Mouse (Mus musculus) myocyte (in vitro differentiated cells): Measurements from ENCODE around the gene Prcc. TPM values are rescaled to one million over a fixed set of nuclear protein-coding genes. Genes with fewer than 3 reads are reported as not detected.

Experiments
- H3K27me3 ChIP-seq: one replicate; pipeline ENCODE4 v1.6.1; 2011; ENCODE audit not compliant: control insufficient read depth, insufficient read depth, insufficient read length
- H3K36me3 ChIP-seq: one replicate; pipeline ENCODE4 v1.6.1; 2011; ENCODE audit not compliant: control insufficient read depth, insufficient read depth
- H3K4me2 ChIP-seq: one replicate; pipeline ENCODE4 v1.6.1; 2011; ENCODE audit warnings: low read depth, control low read depth
- H3K4me3 ChIP-seq: one replicate; pipeline ENCODE4 v1.5.1; 2011; ENCODE audit warnings: mild to moderate bottlenecking, control low read depth, moderate library complexity
- H3K79me2 ChIP-seq: one replicate; pipeline ENCODE4 v1.6.1; 2011; ENCODE audit not compliant: control insufficient read depth, insufficient read depth
- H3ac ChIP-seq: one replicate; pipeline ENCODE4 v1.6.1; 2011; ENCODE audit not compliant: control insufficient read depth, insufficient read length
- CEBPB ChIP-seq: IDR thresholded peaks from 2 replicates; pipeline ENCODE4 v1.6.1; 2011; ENCODE audit warnings: mild to moderate bottlenecking, moderate library complexity; ENCODE audit not compliant: poor library complexity, insufficient read depth, severe bottlenecking
- E2F4 ChIP-seq: IDR thresholded peaks from one replicate; pipeline ENCODE4 v1.6.1; 2011; ENCODE audit warnings: mild to moderate bottlenecking, control low read depth, moderate library complexity; ENCODE audit not compliant: insufficient read depth
- MAX ChIP-seq: IDR thresholded peaks from one replicate; pipeline ENCODE4 v1.6.1; 2011; ENCODE audit warnings: low read depth, mild to moderate bottlenecking, control low read depth
- MYOD1 ChIP-seq, 3 experiments: IDR thresholded peaks; one replicate each; pipeline ENCODE4 v1.6.1; 2011; ENCODE audit warnings: control low read depth in 2 of 3, low read depth in 2 of 3, mild to moderate bottlenecking in 2 of 3, moderate library complexity in 1 of 3; ENCODE audit not compliant: insufficient read length in 2 of 3, control insufficient read depth in 1 of 3
- MYOG ChIP-seq, 3 experiments: IDR thresholded peaks; one replicate each; pipeline ENCODE4 v1.6.1; 2011; ENCODE audit warnings: control low read depth in 2 of 3, low read depth in 2 of 3, mild to moderate bottlenecking in 2 of 3; ENCODE audit not compliant: insufficient read length in 2 of 3, control insufficient read depth in 1 of 3, insufficient read depth in 1 of 3
- POLR2A ChIP-seq: IDR thresholded peaks from one replicate; pipeline ENCODE4 v1.6.1; 2011; ENCODE audit warnings: low read depth, mild to moderate bottlenecking, control low read depth, moderate library complexity; ENCODE audit not compliant: insufficient read length
- POLR2AphosphoS2 ChIP-seq: IDR thresholded peaks from one replicate; pipeline ENCODE4 v1.6.1; 2011; ENCODE audit warnings: low read depth, control low read depth; ENCODE audit not compliant: insufficient read length
- REST ChIP-seq: IDR thresholded peaks from one replicate; pipeline ENCODE4 v1.6.1; 2011; ENCODE audit warnings: mild to moderate bottlenecking, control low read depth, moderate library complexity; ENCODE audit not compliant: insufficient read depth, insufficient read length
- SRF ChIP-seq: IDR thresholded peaks from one replicate; pipeline ENCODE4 v1.6.1; 2011; ENCODE audit warnings: low read depth; ENCODE audit not compliant: control insufficient read depth, insufficient read length
- TCF12 ChIP-seq: IDR thresholded peaks from one replicate; pipeline ENCODE4 v1.6.1; 2011; ENCODE audit warnings: mild to moderate bottlenecking, control low read depth; ENCODE audit not compliant: poor library complexity, insufficient read depth, severe bottlenecking
- TCF3 ChIP-seq: IDR thresholded peaks from one replicate; pipeline ENCODE4 v1.6.1; 2011; ENCODE audit warnings: low read depth, control low read depth; ENCODE audit not compliant: insufficient read length
- USF1 ChIP-seq: IDR thresholded peaks from one replicate; pipeline ENCODE4 v1.6.1; 2011; ENCODE audit warnings: low read depth, mild to moderate bottlenecking, control low read depth, moderate library complexity
- polyA plus RNA-seq: library from polyadenylated mRNA; unstranded; fragments of >200 nt; fragmentation: generic; extraction: Trizol; gene quantifications from one replicate; pipeline ENCODE4 v1.2.1, GENCODE M21; 2012; ENCODE audit warnings: missing spikeins

Gene Prcc
- polyA plus RNA-seq, 1 experiment = 46.3 TPM

DNA sequence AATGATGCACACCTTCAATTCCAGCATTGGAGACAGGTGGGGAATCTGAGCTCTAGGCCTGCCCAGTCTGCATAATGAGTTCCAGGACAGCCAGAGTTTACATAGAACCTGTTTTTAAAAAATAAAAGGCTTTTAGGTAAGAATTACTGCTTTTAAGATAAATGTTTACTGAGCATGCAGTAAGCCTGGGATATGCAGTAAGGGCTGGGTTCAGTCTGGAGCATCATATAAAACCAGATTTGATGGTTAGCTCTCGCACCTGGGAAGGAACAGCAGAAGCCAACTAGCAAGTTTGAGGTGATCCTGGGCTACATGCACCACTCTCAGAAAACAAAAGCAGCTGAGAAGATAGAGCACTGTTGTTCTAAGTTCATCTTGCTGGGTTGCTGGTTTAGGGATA is 33.1 kb upstream of the Prcc start:
- H3ac ChIP-seq = no peak overlapping the region
- peaks cover 15% of the 10 kb centered on the region for H3K79me2 ChIP-seq
- H3K27me3 ChIP-seq = no peaks in the 10 kb centered on the region
- no peak overlapping the region for H3K4me3 ChIP-seq
- no peak for TF ChIP-seq SRF
- TF ChIP-seq MAX = no peak
- no peak for TF ChIP-seq TCF3
- no peak for TF ChIP-seq REST
- no peak for TF ChIP-seq TCF12
- no peak for TF ChIP-seq MYOD1 (IDR thresholded peaks at IDR 0.05; ENCODE audit: control insufficient read depth in 1 of 3, insufficient read length in 2 of 3, low read depth in 2 of 3)
- no peak for TF ChIP-seq POLR2A
- no peak for TF ChIP-seq USF1
- TF ChIP-seq POLR2AphosphoS2 = no peak
- no peak for TF ChIP-seq CEBPB
- no peak for TF ChIP-seq E2F4
- TF ChIP-seq MYOG (IDR thresholded peaks at IDR 0.05; ENCODE audit: control insufficient read depth in 1 of 3, insufficient read depth in 1 of 3, insufficient read length in 2 of 3, low read depth in 2 of 3) = no peak
- H3K36me3 ChIP-seq = peaks cover 35% of the 10 kb centered on the region
- H3K4me2 ChIP-seq = no peak overlapping the region

DNA sequence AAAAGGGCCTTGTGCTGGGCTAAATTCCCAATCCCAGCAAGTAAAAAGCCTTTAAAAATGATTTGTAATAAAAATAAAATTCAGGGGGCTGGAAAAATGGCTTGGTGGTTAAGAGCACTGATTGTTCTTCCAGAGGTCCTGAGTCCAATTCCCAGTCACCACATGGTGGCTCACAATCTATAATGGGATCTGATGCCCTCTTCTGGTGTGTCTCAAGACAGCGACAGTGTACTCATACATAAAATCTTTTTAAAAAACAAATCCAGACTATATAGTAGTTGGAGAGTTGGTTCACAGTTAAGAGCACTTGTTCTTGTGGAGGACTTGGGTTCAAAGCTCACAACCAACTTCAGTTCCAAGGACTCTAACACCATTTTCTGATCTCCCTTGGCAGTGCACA is 31.6 kb upstream of the Prcc start:
- Histone ChIP-seq H3K36me3 (peaks cover 30% of the 10 kb centered on the region), H3K4me2 (no peak overlapping the region), H3ac (no peak overlapping the region), H3K4me3 (no peak overlapping the region), H3K79me2 (peaks cover 30% of the 10 kb centered on the region), H3K27me3 (no peaks in the 10 kb centered on the region)
- TF ChIP-seq POLR2AphosphoS2 (no peak), USF1 (no peak), TCF12 (no peak), MAX (no peak), MYOD1 (IDR thresholded peaks at IDR 0.05; ENCODE audit: control insufficient read depth in 1 of 3, insufficient read length in 2 of 3, low read depth in 2 of 3) (no peak), REST (no peak), SRF (no peak), POLR2A (no peak), TCF3 (no peak), CEBPB (no peak), MYOG (IDR thresholded peaks at IDR 0.05; ENCODE audit: control insufficient read depth in 1 of 3, insufficient read depth in 1 of 3, insufficient read length in 2 of 3, low read depth in 2 of 3) (no peak), E2F4 (no peak)

DNA sequence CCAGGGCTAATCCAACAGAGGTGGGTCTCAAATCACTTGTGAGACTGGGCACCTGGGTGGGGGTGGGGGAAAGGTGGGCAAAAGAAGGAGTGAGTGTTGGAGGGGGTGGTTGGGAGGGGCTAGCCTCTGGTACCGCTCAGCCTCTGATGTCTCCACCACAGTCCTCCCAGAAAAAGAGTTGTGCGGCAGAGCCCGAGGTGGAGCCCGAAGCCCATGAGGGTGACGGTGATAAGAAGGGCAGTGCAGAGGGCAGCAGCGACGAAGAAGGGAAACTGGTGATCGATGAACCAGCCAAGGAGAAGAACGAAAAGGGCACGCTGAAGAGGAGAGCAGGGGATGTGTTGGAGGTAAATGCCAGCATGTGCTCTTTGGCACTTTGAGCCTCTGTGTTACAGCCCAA is 28.5 kb upstream of the Prcc start:
- Histone ChIP-seq H3K27me3 (no peaks in the 10 kb centered on the region), H3ac (no peak overlapping the region), H3K36me3 (peaks cover 27% of the 10 kb centered on the region), H3K79me2 (peaks cover 46% of the 10 kb centered on the region), H3K4me2 (no peak overlapping the region), H3K4me3 (no peak overlapping the region)
- no peak for TF ChIP-seq E2F4
- TF ChIP-seq POLR2AphosphoS2 = no peak
- TF ChIP-seq CEBPB = no peak
- no peak for TF ChIP-seq SRF
- TF ChIP-seq POLR2A = no peak
- no peak for TF ChIP-seq REST
- no peak for TF ChIP-seq TCF12
- no peak for TF ChIP-seq USF1
- TF ChIP-seq TCF3 = no peak
- TF ChIP-seq MYOG (IDR thresholded peaks at IDR 0.05; ENCODE audit: control insufficient read depth in 1 of 3, insufficient read depth in 1 of 3, insufficient read length in 2 of 3, low read depth in 2 of 3) = no peak
- no peak for TF ChIP-seq MAX
- no peak for TF ChIP-seq MYOD1 (IDR thresholded peaks at IDR 0.05; ENCODE audit: control insufficient read depth in 1 of 3, insufficient read length in 2 of 3, low read depth in 2 of 3)

DNA sequence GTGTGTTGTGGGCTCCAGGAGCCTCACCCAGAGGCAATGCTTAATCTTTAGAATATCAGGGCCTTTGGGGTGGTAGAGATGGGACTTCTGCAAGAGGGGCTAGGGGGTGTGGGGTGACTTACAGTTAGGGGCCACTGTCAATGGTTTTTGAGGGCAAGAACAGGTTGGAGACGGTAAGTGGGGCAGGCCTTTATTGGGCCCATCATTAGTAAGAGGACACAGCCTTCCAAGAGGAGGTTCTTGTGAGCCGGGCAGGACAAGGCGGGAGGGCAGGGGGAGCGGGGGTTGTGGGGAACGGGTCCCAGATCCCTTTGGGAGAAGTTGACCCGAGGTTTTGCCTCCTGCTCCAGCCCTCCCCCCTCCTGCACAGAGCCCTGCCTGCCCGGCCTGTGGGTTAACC is 28.1 kb upstream of the Prcc start:
- Histone ChIP-seq H3K36me3 (peaks cover 27% of the 10 kb centered on the region), H3ac (no peak overlapping the region), H3K79me2 (peaks cover 50% of the 10 kb centered on the region), H3K4me2 (no peak overlapping the region), H3K27me3 (no peaks in the 10 kb centered on the region), H3K4me3 (no peak overlapping the region)
- TF ChIP-seq MYOD1 (IDR thresholded peaks at IDR 0.05; ENCODE audit: control insufficient read depth in 1 of 3, insufficient read length in 2 of 3, low read depth in 2 of 3) = no peak
- no peak for TF ChIP-seq REST
- no peak for TF ChIP-seq TCF3
- no peak for TF ChIP-seq SRF
- no peak for TF ChIP-seq USF1
- TF ChIP-seq MYOG (IDR thresholded peaks at IDR 0.05; ENCODE audit: control insufficient read depth in 1 of 3, insufficient read depth in 1 of 3, insufficient read length in 2 of 3, low read depth in 2 of 3) = no peak
